Mouse (Mus musculus): ENCODE measurements around the gene Lpgat1.

Lpgat1 gene

GRCm38 (mm10) chr1:191733822-191734221 lies 16.2 kb downstream of the Lpgat1 start:
- DNase-seq (ENCODE audit: low spot score), result no peak

DNA sequence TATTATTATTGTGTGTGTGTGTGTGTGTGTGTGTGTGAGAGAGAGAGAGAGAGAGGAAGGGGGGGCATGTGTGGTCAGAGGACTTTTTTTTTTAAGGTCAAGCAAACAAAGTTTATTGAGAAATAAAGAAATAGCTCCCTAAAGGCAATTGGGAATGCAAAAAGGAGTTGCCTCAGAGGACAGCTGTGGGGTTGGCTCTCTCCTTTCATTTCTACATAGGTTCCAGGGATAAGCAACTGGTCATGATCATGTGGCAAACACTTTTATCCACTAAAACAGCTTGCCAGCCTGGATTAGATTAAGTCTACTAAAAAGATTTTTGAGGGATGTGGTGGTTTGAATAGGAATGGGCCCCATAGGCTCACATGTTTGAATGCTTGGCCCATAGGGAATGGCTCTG lies 18.8 kb downstream of the Lpgat1 start:
- DNase-seq (ENCODE audit: low spot score), result no peak

DNA sequence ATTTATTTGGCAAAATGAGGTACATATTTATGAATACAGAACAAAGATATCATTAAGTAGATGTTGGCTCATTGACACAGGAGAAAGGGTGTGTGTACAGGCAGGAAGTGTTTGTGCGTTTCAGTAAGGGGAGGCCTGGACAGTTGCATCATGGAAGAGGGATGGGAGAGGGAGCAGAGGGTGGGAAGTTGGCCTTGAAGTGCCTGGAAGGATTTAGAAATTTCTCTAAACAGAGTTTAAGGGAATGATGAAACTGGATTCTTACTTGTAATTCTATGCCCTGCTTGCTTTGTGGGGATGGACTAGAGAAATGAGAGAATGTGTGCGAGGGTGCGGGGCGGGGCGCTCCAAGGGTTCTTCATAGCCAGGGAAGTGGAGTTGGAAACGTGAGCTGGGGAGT lies 20.2 kb downstream of the Lpgat1 start:
- DNase-seq (ENCODE audit: low spot score), result no peak

GRCm38 (mm10) chr1:191738726-191739125 lies 21.1 kb downstream of the Lpgat1 start:
- DNase-seq (ENCODE audit: low spot score), result no peak

GRCm38 (mm10) chr1:191740587-191741361 lies 23.1 kb downstream of the Lpgat1 start:
- no peak for DNase-seq (ENCODE audit: low spot score)

DNA sequence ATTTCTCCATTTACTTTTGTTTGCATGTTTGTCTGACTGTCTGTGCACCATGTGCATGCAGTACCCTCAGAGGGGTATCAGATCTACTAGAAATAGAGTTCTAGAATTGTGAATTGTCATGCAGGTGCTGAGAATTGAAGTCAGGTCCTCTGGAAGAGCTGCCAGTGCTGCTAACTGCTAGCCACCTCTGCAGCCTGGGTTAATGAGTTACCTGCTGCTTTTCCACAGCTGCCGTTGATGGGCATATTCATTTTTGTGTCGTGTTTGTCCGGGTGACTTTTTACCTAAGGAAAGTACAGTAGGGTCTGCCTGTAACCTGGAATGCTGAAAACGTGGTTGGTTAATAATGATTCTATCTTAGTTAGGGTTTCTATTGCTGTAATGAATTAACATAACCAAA lies 24.0 kb downstream of the Lpgat1 start:
- no peak for DNase-seq (ENCODE audit: low spot score)

DNA sequence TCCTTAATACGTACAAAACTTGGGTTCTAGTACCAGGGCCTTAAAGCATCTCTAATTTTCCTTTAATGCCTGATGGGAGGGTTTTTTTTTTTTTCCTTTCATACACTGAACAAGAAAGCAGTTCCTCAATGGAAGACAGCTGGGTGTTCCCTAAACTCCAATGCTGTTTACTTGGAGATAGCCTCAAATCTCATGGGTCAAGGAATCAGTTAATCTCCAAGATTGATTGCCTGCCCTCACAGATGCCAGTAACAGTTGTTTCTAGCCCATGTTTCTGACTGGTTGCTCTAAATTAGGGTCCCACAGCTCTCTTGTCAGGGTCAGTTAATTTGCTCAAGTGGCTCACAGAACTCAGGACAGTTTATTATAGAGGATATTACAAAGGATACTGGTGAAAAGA lies 30.8 kb downstream of the Lpgat1 start:
- DNase-seq (ENCODE audit: low spot score), result no peak

DNA sequence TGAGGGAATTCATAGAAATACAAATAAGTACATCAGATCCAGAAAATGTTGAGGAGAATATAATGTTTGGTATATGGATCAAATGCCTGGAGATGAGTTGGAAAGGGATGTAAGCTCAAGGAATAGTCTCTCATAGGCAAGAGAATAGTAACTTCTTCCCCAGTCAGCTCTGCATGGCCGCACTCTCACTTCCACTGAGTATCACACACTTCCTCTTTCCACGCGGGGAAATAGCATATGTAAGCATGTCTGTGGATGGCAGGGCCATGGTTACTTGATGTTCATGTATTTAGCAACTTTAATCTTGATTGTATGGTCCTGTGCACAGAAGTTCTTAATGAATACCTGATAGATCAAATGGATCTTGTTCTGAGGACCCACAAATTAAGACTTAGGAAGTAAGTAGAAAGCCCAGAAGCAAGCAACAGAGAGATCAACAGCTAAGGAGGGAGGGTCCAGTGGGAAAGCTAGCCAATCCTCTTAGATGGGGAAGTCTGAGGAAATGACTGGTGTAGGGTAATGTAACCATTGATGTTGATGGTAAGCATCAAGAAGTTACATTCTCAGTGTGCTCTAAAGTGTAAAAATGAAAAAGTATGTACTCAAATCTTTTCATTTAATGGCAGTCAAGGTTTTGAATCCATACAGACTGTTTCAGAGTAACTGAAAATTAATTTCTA lies 39.0 kb downstream of the Lpgat1 start:
- peak; percentile 25 for DNase-seq (ENCODE audit: low spot score)

- DNase-seq (ENCODE audit: low spot score), result no peak
Measured at GRCm38 (mm10) chr1:191774106-191774505, 56.5 kb downstream of the Lpgat1 start.

DNA sequence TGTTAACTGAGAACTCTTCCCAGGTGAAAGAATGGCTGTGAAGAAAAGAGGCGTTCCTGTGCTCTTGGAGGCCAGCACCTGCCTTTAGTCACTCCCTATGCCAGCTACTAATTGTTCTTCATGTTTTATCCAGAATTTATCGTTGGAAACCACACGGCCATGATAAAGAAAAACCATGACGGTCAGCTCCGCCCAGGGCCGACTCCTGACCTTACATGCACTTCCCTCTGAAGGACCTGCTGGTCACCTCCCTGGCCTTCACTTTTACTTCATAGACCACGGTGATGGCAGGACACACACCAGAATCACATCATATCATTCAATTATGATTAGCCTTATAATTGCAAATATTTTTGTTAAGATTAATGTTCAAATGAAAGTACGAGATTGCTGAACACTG lies 57.5 kb downstream of the Lpgat1 start:
- no peak for DNase-seq (ENCODE audit: low spot score)

GRCm38 (mm10) chr1:191777521-191777920 lies 59.9 kb downstream of the Lpgat1 start:
- DNase-seq (ENCODE audit: low spot score), result no peak

GRCm38 (mm10) chr1:191780470-191780869 lies 62.8 kb downstream of the Lpgat1 start:
- no peak for DNase-seq (ENCODE audit: low spot score)

DNA sequence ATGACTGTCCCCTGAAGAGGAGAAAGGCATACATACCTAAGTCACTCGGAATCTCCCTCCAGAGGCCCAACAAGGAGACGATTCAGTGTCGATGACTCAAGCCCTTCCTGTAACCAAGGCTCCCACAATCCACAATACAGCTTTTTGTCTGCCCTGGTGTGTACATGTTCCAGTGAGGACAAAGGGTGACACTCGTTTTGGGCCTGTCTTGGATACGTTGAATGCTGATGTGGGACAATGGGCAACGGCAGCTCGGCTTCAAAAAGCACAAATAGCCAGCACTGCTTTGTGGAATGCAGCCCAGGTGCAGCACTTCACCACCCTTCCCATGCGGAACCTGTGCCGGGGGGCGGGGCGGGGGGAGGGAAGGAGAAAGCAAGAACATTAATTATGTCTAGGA lies 67.5 kb downstream of the Lpgat1 start:
- no peak for DNase-seq (ENCODE audit: low spot score)

GRCm38 (mm10) chr1:191786255-191786654 lies 68.6 kb downstream of the Lpgat1 start:
- no peak for DNase-seq (ENCODE audit: low spot score)

DNA sequence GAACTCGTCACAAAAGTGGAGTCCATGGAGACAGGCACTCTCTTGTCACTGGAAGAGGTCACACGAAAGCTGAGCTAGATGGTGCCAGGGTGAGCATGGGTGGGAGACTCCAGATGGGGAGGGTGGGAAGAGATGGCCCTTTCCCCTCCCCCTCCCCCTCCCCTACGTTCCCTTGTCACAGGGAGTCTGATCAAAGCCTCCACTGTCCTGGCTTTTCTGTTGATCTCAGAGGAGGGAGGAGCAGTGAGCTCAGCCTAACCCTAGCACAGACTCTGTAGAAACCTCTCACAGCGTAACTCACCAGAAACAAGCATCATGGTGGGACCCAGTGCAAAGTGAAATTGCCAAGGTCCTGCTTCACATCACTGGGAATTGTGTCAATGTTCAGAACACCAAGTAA lies 69.7 kb downstream of the Lpgat1 start:
- DNase-seq (ENCODE audit: low spot score), result no peak

- no peak for DNase-seq (ENCODE audit: low spot score)
Measured at GRCm38 (mm10) chr1:191792991-191793390, 75.4 kb downstream of the Lpgat1 start.

DNA sequence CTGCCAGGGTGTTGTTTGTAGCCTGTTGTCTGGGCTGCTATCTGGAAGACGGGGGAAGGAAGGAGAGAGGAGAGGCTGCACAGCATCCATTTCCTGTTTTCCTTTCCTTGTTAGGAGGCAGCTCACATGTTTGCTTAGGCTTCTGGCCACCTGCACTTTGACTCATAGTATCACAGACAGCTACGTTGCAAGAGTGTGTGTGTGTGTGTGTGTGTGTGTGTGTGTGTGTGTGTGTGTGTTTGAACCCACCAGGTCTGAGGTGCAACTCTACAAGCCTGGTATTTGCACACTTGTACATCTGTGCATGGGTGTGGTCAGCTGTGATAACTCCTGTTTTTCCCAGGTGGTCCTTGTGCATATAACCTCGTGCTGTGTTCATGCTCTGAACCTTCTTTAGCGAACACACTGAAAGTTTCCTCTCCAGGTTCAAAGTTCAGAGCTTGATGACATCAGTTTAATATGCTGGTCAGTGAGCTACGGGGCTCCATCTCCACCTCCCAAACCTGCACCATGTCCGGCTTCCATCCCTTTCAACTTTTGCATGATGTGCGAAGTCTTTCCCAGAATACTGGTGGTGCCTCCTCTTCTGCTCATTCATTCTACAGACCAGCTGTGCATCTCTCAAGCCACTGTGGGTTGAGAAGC lies 76.4 kb downstream of the Lpgat1 start:
- DNase-seq (ENCODE audit: low spot score), result no peak

GRCm38 (mm10) chr1:191796238-191796896 lies 78.7 kb downstream of the Lpgat1 start:
- DNase-seq (ENCODE audit: low spot score), result no peak

DNA sequence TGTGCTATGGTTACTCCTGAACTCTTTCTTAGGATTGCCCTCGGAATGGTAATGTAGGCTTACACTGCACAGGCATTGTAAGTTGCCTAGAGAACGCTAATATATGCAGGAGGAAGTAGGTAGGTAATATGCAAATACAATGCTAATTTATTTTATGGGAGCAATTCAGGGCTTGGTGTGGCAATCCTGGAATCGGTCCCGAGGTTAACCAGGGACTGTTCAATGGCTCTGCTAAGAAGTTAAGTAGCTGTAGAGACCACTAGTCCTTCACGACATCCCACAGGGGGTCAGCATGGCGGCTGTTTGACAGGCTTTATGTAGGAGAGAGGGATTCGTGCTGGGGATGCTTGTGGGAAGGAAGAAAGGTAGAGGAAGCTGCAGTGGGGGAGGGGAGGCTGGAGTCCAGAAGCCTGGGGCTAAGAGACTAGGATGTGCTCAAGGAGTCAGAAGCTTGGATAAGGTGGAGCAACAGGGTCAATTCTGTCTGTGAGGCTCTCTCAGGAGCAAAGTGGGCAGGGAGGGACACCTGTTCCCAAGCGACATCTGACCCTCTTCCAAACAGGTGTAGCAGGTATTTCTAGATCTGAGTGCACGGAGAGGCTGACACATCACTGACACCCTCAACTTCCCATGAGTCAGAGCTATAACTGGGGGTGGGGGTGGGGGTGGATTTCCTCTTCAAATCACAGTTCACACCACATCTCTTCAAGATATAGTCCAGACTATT lies 84.6 kb downstream of the Lpgat1 start:
- DNase-seq (ENCODE audit: low spot score), result no peak

GRCm38 (mm10) chr1:191802820-191803655 lies 85.4 kb downstream of the Lpgat1 start:
- no peak for DNase-seq (ENCODE audit: low spot score)

DNA sequence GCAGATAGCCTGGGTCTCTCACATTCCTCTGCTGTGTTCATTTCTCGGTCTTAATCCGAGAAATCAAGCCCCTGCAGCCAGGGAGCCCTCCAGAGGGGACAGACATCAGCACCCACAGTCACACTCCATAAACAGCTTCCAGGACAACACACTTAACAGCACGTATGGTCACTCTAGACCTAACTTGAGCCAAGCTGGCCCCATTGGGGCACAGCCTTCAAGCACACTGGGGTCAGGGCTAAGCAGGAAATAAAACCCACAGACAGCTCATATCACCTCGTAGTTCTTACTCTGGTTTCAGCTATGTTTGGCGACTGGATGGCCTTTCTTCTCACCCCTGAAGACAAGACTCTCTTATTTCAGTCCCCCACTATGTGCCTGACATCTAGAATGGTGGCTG lies 87.1 kb downstream of the Lpgat1 start:
- DNase-seq (ENCODE audit: low spot score), result no peak

Data from spleen, adult 12 weeks (tissue).